Mouse (Mus musculus) testis, postnatal 10 days (tissue): ENCODE data around the gene Phc2.

ENCODE experiments used
- DNase-seq: peaks from one replicate; pipeline ENCODE4 v3.0.0; 2021; ENCODE audit warnings: low spot score

Gene Phc2

DNA sequence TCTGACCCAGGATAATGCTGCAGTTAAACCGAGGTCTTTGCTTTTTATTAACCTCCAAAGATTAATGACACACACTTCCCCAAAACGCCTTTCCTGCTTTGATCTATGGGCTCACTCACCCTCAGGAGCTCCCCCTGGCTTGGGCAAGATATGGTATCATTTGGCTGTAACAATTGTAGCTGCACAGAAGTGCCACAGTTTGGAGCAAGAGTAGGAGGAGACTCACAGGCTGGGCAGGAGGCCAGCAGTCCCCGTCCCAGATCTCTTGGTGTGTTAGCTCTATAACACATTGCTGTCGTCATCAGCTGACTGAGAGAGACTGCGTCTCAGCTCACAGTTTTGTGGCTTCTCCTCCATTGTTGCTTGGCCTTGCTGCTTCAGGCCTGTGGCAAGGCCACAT, 65.6 kb downstream of the Phc2 start:
- DNase-seq, result peak; percentile 75

DNA sequence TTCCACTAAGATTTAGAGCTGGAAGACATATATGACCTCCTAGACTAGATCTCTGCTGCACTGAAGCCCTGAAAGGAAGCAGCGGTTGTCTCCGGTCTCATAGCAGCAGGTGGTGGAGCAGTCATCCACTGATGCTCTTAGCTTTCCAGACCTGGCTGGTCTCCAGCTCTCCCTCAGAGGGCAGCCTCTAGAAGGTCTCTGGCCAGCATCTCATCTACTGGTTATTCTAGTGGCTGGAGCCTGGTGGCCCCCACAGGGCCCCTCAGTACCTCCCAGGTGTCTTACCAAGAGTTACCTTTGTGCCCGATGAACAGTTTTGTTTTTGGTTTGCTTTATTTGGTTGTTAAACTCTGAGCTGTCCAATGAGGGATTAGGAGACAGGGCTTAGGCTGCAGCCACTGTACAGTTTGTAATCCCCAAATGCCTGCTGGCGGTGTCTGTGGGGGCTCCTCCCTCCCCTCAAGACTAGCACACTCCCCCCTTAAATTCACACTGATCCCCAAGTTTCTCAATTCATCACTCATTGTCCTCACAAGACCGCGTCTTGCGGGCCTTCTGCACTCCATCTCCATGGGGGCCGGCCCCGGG, 66.7 kb downstream of the Phc2 start:
- no peak for DNase-seq

DNA sequence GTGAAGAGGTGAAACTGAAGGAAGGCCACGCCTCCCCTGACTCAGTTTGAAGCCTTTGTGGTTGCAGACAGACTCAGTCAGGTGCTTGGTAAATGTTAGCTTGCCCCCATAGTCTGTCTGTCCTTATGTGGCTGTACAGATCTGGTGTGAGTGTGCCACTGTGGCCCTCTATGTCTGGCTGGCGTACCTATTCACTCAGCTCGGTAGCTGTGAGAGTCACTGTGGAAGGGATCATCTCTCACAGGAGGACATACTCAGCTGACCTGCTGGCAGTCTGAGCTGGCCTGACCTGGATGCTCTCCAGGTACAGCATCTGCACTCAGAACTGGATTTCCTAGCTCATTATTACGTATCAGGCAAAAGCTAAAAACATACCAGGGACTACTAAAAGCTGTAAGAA, 67.3 kb downstream of the Phc2 start:
- no peak for DNase-seq

DNA sequence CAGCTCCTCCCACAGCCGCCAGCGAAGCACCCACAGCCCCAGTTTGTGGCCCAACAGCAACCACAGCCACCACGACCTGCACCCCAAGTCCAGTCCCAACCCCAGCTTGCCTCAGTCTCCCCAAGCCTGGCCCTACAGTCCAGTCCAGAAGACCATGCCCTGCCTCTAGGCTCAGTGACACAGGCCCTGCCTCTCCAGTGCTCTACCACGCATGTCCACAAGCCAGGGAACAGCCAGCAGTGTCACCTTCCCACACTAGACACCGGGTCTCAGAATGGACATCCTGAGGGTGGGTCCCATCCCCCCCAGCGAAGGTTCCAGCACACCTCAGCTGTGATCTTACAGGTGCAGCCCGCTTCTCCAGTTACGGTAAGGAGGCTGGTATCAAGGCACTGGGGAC, 68.4 kb downstream of the Phc2 start:
- DNase-seq, result no peak

DNA sequence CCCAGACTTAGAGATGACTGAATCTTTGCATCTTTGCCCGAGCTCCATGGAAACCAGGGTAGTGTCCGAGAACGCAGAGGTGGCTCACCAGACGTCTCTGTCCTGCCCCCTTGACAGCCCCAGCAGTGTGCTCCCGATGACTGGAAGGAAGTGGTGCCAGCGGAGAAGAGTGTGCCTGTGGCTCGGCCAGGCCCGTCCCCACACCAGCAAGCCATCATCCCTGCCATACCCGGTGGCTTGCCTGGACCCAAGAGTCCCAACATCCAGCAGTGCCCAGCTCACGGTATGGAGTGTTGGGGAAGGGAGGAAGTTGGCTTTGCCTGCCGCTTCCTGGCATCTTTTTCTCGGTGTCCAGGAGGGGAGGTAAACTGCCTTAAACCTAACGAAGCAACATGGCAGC, 68.9 kb downstream of the Phc2 start:
- DNase-seq, result no peak

- no peak for DNase-seq
These were observed 69.6 kb downstream of the Phc2 start for GRCm38 (mm10) chr4:128724059-128724458.

GRCm38 (mm10) chr4:128727019-128727720, 72.7 kb downstream of the Phc2 start:
- DNase-seq, result peak; percentile 93

DNA sequence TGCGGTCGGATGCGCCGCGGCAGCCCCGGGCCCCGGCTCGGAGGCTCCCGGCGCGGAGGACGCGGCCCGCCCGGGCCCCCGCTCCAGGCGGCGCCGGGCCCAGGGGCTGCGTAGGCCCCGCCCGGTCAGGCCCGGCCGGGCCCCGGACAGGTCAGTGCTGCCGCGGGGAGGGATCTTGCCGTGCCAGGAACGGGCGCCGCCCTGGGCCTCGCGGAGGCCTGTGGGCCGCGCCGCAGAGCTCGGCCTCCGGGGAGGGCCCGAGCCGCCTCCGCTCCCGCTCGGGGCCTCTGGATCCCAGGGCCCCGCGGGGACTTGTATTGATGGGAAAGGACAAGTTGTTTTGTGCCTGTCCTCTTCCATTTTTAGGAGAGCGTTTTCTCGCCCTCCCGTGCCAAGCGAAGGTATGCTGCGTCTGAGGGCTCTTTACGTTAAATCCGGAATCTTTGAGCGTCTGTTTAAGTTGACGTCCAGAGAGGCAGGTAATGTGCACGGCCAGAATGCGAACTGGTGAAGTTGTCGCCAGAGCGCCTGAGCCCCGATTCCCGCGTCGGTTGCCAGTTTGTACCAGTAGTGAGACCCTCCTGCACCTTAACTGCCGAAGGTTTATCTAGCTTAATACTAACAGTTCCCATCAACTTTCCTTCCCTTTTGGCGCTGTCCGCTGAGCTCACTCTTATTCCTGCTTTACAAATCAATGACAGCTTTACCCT, 73.4 kb downstream of the Phc2 start:
- peak; percentile 66 for DNase-seq

DNA sequence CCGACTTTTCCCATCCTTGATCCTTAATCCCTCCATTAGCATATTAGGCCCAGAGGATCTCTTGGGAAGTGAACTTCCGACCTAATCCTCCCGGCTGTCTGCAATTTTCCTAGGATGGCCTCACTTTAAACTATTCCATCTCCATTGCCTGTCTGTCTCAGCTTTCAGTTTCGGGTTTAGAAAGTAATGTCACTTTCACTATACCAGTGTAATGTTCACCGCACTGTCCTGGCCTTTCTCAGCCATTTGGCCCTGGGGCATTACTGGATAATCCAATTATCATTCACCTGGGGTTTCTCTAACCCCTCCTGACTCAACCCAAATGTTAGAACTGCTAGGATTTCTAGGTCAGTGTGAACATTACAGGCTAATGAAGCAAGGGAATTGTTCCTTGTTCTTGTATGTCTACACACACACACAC, 73.9 kb downstream of the Phc2 start:
- DNase-seq, result no peak

DNA sequence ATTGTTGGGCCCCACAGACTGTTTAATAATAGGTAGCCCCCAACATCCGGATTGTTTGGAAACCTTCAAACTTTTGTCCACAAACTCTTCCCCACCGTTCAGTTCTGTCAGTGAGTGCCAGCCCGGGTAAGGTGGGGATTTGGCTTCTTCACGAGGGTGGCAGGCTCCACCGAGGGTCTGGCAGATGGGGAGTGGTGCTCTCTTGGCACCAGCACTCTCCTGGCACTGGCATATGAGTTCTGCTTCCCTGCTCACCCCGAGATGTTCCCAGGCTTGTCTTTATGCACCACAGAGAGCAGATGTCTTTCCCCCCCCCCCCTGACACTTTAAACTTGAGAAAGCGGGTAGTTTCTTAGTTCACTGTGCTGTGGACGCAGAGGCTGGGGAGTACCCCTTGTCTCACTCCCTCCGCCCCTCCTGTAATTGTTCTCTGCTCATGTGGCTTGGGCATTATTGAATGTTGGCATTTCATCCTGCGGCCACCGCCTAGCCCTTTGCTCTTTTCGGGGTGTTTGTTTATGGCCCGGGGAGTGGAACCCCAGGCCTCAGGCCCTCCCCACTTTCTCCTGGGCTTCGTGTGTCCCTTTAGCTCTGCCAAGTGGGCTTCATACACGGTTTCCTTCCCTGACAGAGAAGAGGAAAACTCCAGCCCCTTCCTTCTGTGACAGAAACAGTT, 74.7 kb downstream of the Phc2 start:
- DNase-seq, result no peak

DNA sequence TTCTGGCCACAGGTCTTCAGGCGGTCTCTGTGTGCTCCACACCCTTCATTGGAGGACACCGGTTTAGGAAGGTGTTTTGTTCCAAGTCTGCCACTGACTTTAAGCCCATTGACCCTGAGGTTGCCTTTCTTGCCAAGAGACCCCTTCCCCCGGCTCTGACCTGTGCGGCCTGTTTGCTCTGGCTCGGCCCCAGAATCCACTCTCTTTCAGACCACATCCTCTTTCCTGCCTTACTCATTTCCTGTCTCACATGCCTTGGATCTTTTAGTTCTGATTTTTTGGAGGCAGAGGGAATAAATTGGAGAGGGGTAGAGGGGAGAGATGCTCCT, 75.2 kb downstream of the Phc2 start:
- no peak for DNase-seq

- no peak for DNase-seq
These were observed 75.8 kb downstream of the Phc2 start for GRCm38 (mm10) chr4:128730271-128730670.

GRCm38 (mm10) chr4:128732794-128733193, 78.3 kb downstream of the Phc2 start:
- DNase-seq, result no peak

DNA sequence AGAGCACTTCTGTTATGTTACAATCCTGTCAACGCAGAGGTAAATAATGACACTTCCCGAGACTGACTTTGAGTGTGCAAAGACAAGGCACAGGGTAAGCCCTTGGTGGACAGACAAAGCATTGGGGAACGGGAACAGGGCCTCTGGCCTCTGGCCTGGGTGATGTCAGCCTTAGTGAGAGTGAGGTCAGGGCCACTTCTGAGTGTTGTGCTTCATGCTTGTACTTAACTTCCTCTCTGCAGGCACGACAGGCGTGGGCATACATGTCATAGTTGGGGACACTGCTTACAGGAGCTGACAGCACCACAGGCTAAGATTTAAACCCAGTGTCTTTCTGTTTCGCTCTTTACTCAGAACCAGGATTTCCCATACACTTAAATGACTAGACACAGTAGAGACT, 79.0 kb downstream of the Phc2 start:
- DNase-seq, result no peak

- peak; percentile 67 for DNase-seq
These were observed 79.7 kb downstream of the Phc2 start for GRCm38 (mm10) chr4:128734217-128734616.

GRCm38 (mm10) chr4:128734721-128735671, 80.5 kb downstream of the Phc2 start:
- no peak for DNase-seq

- no peak for DNase-seq
These were observed 82.7 kb downstream of the Phc2 start for GRCm38 (mm10) chr4:128737137-128737589.

- DNase-seq, result no peak
These were observed 83.5 kb downstream of the Phc2 start for GRCm38 (mm10) chr4:128737825-128738610.

- no peak for DNase-seq
These were observed 86.4 kb downstream of the Phc2 start for GRCm38 (mm10) chr4:128740878-128741277.

GRCm38 (mm10) chr4:128741906-128742305, 87.4 kb downstream of the Phc2 start:
- DNase-seq, result no peak
